Comparison of ENCODE assay signal across 17 mouse cellular contexts in the genomic region with DNA sequence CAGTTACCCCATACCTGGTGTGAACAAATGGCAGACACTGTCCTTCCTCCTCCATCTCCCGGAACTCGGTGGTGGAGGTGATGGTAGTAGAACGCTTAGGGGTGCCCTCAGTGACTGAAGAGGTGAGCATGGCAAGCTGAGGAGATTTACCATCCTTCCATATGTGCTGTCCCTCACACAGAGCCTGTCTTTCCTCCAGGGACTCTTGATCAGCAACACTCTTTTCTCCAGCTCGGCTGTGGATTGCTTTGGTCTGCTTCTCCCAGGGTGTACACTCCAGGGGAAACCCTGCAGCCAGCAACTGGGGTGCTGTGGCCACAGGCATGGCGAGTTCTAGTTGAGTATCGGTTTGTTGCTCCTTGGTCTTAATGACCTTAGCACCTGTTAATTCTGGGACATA.
A peak's percentile ranks its signal among the peaks of the same experiment; 100 is the strongest.
DNase-seq lines count a peak whose midpoint lies in the region; ATAC-seq and TF ChIP-seq lines count a peak whose summit lies in the region.
"Had no signal": no experiment of that assay in that cellular context is flagged by ENCODE, and none has a peak within 500 bp of the region (broad histone marks: within the 10 kb centered on the region; RNA-seq: fewer than 3 reads in every experiment).

No protein-coding gene starts in this region.

- H3K9ac ChIP-seq in kidney, embryonic 15.5 days, result no peak overlapping the region
- peak overlapping the region; percentile 42 for H3K9ac ChIP-seq in CH12.LX (ENCODE audit: insufficient read depth, low read depth)
- H3K9ac ChIP-seq in intestine, embryonic 16.5 days (ENCODE audit: low read depth, low read length), result no peak overlapping the region
- H3K9ac ChIP-seq: hindbrain, embryonic 14.5 days; midbrain, embryonic 12.5 days; neural tube, embryonic 12.5 days had no signal

- in situ Hi-C loops in CH12.LX (cut with MboI; ENCODE audit: low pct_ligation_motif_present, low pct_unique_long_range_greater_than_20kb, low sequenced_read_pairs), result no loop called here

- H3K79me2 ChIP-seq in CH12.LX (replicated peaks; ENCODE audit: control insufficient read depth, extremely low read depth, insufficient read depth, poor library complexity, severe bottlenecking), result no peaks in the 10 kb centered on the region
- H3K79me2 ChIP-seq in macrophage (ENCODE audit: inconsistent target), result no peaks in the 10 kb centered on the region

- no peak for ATAC-seq in kidney, embryonic 15.5 days (replicated peaks; ENCODE audit: low FRiP score)
- no peak for ATAC-seq in frontal cortex, adult (ENCODE audit: low TSS enrichment)
- no peak for ATAC-seq in intestine, embryonic 16.5 days
- ATAC-seq: forebrain, embryonic 14.5 days had no signal

- no peak for TF ChIP-seq POLR2A in CH12.LX (IDR thresholded peaks at IDR 0.05; ENCODE audit: low read depth, low read length)

- H3K4me3 ChIP-seq in kidney, embryonic 15.5 days (replicated peaks), result no peak overlapping the region
- peak overlapping the region; percentile 36 to 49 (median 44) for H3K4me3 ChIP-seq in CH12.LX (replicated peaks in 1 of 3; ENCODE audit: low read depth in 2 of 3, low read length in 2 of 3, poor library complexity in 1 of 3)
- no peak overlapping the region for H3K4me3 ChIP-seq in brown adipose tissue, adult 24 weeks (ENCODE audit: insufficient read depth, low read depth, low read length)
- H3K4me3 ChIP-seq in macrophage (ENCODE audit: inconsistent target), result no peak overlapping the region
- no peak overlapping the region for H3K4me3 ChIP-seq in intestine, embryonic 16.5 days (ENCODE audit: low read length)
- H3K4me3 ChIP-seq: heart, embryonic 10.5 days; limb, embryonic 10.5 days; midbrain, embryonic 12.5 days; neural tube, embryonic 12.5 days had no signal

- dilution Hi-C loops in CH12.LX (cut with MboI; ENCODE audit: extremely low pct_ligation_motif_present, extremely low pct_unique_long_range_greater_than_20kb, low sequenced_read_pairs), result no loop called here

- H3K9me3 ChIP-seq in kidney, embryonic 15.5 days (replicated peaks), result no peaks in the 10 kb centered on the region
- no peaks in the 10 kb centered on the region for H3K9me3 ChIP-seq in CH12.LX (replicated peaks; ENCODE audit: low read length)
- H3K9me3 ChIP-seq in intestine, embryonic 16.5 days (ENCODE audit: control insufficient read depth, low read length), result no peaks in the 10 kb centered on the region
- H3K9me3 ChIP-seq: heart, embryonic 10.5 days; limb, embryonic 10.5 days; midbrain, embryonic 12.5 days; neural tube, embryonic 12.5 days had no signal

- no peak for DNase-seq in kidney, postnatal 36 days
- DNase-seq in CH12.LX (ENCODE audit: extremely low read depth), result peak; percentile 71
- DNase-seq: cerebellum, adult 9-11 months; gastrocnemius, postnatal 36 days; kidney, postnatal 4 days; lung, adult 2 months had no signal

- 0 out of 2 replicates have a peak, but pooled peaks have one; percentile 34 for TF ChIP-seq EP300 in CH12.LX (IDR thresholded peaks at IDR 0.05; ENCODE audit: low read length)

- no peak overlapping the region for H3K4me2 ChIP-seq in kidney, embryonic 15.5 days
- peak overlapping the region; percentile 43 for H3K4me2 ChIP-seq in CH12.LX (ENCODE audit: insufficient read depth, low read depth, poor library complexity, severe bottlenecking)
- H3K4me2 ChIP-seq in intestine, embryonic 16.5 days (ENCODE audit: low read depth, low read length), result no peak overlapping the region
- H3K4me2 ChIP-seq: hindbrain, embryonic 14.5 days; midbrain, embryonic 12.5 days; neural tube, embryonic 12.5 days had no signal

- no peak for TF ChIP-seq CTCF in CH12.LX (conservative IDR thresholded peaks at IDR 0.05 in 1 of 2, IDR thresholded peaks at IDR 0.05 in 1 of 2; ENCODE audit: low read depth in 2 of 2, low read length in 2 of 2)

- no peaks in the 10 kb centered on the region for H3K36me3 ChIP-seq in kidney, embryonic 15.5 days
- H3K36me3 ChIP-seq in CH12.LX (replicated peaks in 1 of 2; ENCODE audit: control insufficient read depth in 1 of 2, insufficient read depth in 1 of 2, low read length in 1 of 2), result no peaks in the 10 kb centered on the region
- H3K36me3 ChIP-seq in macrophage (ENCODE audit: inconsistent target), result no peaks in the 10 kb centered on the region
- no peaks in the 10 kb centered on the region for H3K36me3 ChIP-seq in intestine, embryonic 16.5 days (ENCODE audit: control insufficient read depth, insufficient read depth, low read length)
- H3K36me3 ChIP-seq: heart, embryonic 10.5 days; limb, embryonic 10.5 days; midbrain, embryonic 12.5 days; neural tube, embryonic 12.5 days had no signal

- TF ChIP-seq RAD21 in CH12.LX (IDR thresholded peaks at IDR 0.05; ENCODE audit: low read depth, low read length), result no peak

- H3K27ac ChIP-seq in kidney, embryonic 15.5 days, result peak overlapping the region; percentile 3; the same call in 1 of the 2 replicates
- H3K27ac ChIP-seq in CH12.LX (ENCODE audit: insufficient read depth, low read depth) (peak overlapping the region; percentile 99), macrophage (peak overlapping the region; percentile 56)
- 0 out of 2 replicates have a peak overlapping the region, but pooled peaks have one; percentile 48 for H3K27ac ChIP-seq in brown adipose tissue, adult 24 weeks (replicated peaks; ENCODE audit: low read depth, low read length)
- no peak overlapping the region for H3K27ac ChIP-seq in intestine, embryonic 16.5 days (ENCODE audit: low read length)
- H3K27ac ChIP-seq: heart, embryonic 10.5 days; hindbrain, embryonic 14.5 days; limb, embryonic 10.5 days; midbrain, embryonic 12.5 days; neural tube, embryonic 12.5 days had no signal

- no peaks in the 10 kb centered on the region for H3K27me3 ChIP-seq in kidney, embryonic 15.5 days
- no peaks in the 10 kb centered on the region for H3K27me3 ChIP-seq in CH12.LX (replicated peaks)
- H3K27me3 ChIP-seq in intestine, embryonic 16.5 days (replicated peaks; ENCODE audit: control insufficient read depth, insufficient read depth, low read length), result no peaks in the 10 kb centered on the region
- H3K27me3 ChIP-seq: midbrain, embryonic 12.5 days; neural tube, embryonic 12.5 days had no signal

- WGBS in kidney, embryonic 15.5 days, result 77% methylated on average over 6 of the region's 6 CpGs
- WGBS in macrophage (ENCODE audit: missing documents), result 92% methylated on average over 6 of the region's 6 CpGs
- 87% methylated on average over 6 of the region's 6 CpGs for WGBS in intestine, embryonic 16.5 days

- H3K4me1 ChIP-seq in kidney, embryonic 15.5 days, result peaks cover 16% of the 10 kb centered on the region
- peaks cover 31 to 82% of the 10 kb centered on the region in 2 experiments for H3K4me1 ChIP-seq in CH12.LX (ENCODE audit: control insufficient read depth in 1 of 2, insufficient read depth in 2 of 2)
- H3K4me1 ChIP-seq in brown adipose tissue, adult 24 weeks (ENCODE audit: control insufficient read depth, insufficient read depth, insufficient read length, low read length), result peaks cover 6% of the 10 kb centered on the region; the same call in 1 of the 2 replicates
- peaks cover 3% of the 10 kb centered on the region; the same call in 1 of the 2 replicates for H3K4me1 ChIP-seq in intestine, embryonic 16.5 days (ENCODE audit: control insufficient read depth, insufficient read depth, low read length)
- H3K4me1 ChIP-seq: neural tube, embryonic 12.5 days had no signal

TF ChIP-seq in CH12.LX, 34 proteins besides CTCF, POLR2A, EP300 and RAD21 (continues in another document):
- TF ChIP-seq USF1 (IDR thresholded peaks at IDR 0.05; ENCODE audit: low read depth, low read length) (no peak), E2F4 (IDR thresholded peaks at IDR 0.05; ENCODE audit: insufficient replicate concordance, low read depth, low read length) (no peak), ELF1 (IDR thresholded peaks at IDR 0.05; ENCODE audit: low read depth, low read length) (no peak), UBTF (IDR thresholded peaks at IDR 0.05; ENCODE audit: low read depth, low read length) (no peak), TBP (conservative IDR thresholded peaks at IDR 0.05; ENCODE audit: low read depth, low read length) (0 out of 2 replicates have a peak, but pooled peaks have one; percentile 37), PAX5 (IDR thresholded peaks at IDR 0.05; ENCODE audit: low read length) (no peak), POLR2AphosphoS2 (IDR thresholded peaks at IDR 0.05; ENCODE audit: low read depth, low read length) (no peak), ETS1 (conservative IDR thresholded peaks at IDR 0.05; ENCODE audit: low read depth, low read length) (peak; percentile 43), BHLHE40 (IDR thresholded peaks at IDR 0.05; ENCODE audit: low read depth, low read length) (peak; percentile 14; the same call in 1 of the 2 replicates), ZC3H11A (IDR thresholded peaks at IDR 0.05; ENCODE audit: low read depth, low read length) (no peak), MYC (IDR thresholded peaks at IDR 0.05; ENCODE audit: low read depth, low read length) (0 out of 2 replicates have a peak, but pooled peaks have one; percentile 37), MAX (IDR thresholded peaks at IDR 0.05; ENCODE audit: low read length) (no peak; the same call in 1 of the 2 replicates), CHD1 (IDR thresholded peaks at IDR 0.05; ENCODE audit: low read depth, low read length) (no peak), KAT2A (IDR thresholded peaks at IDR 0.05; ENCODE audit: insufficient replicate concordance, low read length) (no peak), TCF12 (IDR thresholded peaks at IDR 0.05; ENCODE audit: low read depth, low read length) (peak; percentile 76), ZKSCAN1 (IDR thresholded peaks at IDR 0.05; ENCODE audit: borderline replicate concordance, low read depth, low read length) (no peak), ZMIZ1 (IDR thresholded peaks at IDR 0.05; ENCODE audit: low read depth, low read length) (0 out of 2 replicates have a peak, but pooled peaks have one; percentile 26), NRF1 (IDR thresholded peaks at IDR 0.05; ENCODE audit: low read depth, low read length) (no peak), MAFK (IDR thresholded peaks at IDR 0.05; ENCODE audit: insufficient replicate concordance, low read length) (no peak), IRF4 (IDR thresholded peaks at IDR 0.05; ENCODE audit: low read depth, low read length) (peak; percentile 51; the same call in 1 of the 2 replicates), CHD2 (IDR thresholded peaks at IDR 0.05; ENCODE audit: low read length) (peak; percentile 33; the same call in 1 of the 2 replicates), GABPA (IDR thresholded peaks at IDR 0.05; ENCODE audit: insufficient replicate concordance, low read depth, low read length) (no peak), RCOR1 (conservative IDR thresholded peaks at IDR 0.05; ENCODE audit: low read depth, low read length) (no peak), MAZ (IDR thresholded peaks at IDR 0.05; ENCODE audit: low read depth, low read length) (no peak), MXI1 (IDR thresholded peaks at IDR 0.05; ENCODE audit: low read depth, low read length) (no peak; the same call in 1 of the 2 replicates), USF2 (conservative IDR thresholded peaks at IDR 0.05; ENCODE audit: low read depth, low read length) (no peak), NELFE (IDR thresholded peaks at IDR 0.05; ENCODE audit: low read depth, low read length) (no peak)

Comparison
In these comparisons a context has a peak if more than half of its experiments do, and no peak if none do; other contexts are left out.
1. H3K4me3 ChIP-seq: peak in CH12.LX (3 of 3); none in kidney, embryonic 15.5 days (single experiment), brown adipose tissue, adult 24 weeks (single experiment), macrophage (single experiment) and intestine, embryonic 16.5 days (single experiment).